Mouse (Mus musculus): ENCODE results near the gene Coch.

DNA sequence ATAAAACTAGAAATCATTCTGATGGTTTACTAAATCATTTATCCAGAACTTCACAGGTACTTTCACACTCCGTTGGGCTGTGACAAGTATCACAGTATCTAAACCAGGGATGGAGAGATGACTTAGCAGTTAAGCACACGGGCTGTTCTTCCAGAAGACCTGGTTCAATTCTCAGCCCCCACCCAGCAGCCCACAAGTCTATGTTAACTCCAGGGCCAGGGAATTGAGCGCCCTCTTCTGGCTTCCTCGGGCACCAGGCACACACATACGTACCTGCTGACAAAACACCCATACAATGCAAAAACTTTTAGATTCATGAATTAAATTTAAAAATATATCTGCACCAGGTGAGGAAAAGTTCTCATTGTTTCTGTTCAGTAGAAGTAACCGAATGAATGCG, 23.2 kb upstream of the Coch start:
- TF ChIP-seq CTCF (IDR thresholded peaks at IDR 0.05; ENCODE audit: control insufficient read depth, insufficient read depth, insufficient read length) (no peak), MYOG (IDR thresholded peaks at IDR 0.05; ENCODE audit: control insufficient read depth, extremely low read depth, insufficient read length) (no peak), MAX (IDR thresholded peaks at IDR 0.05) (no peak), FOSL1 (IDR thresholded peaks at IDR 0.05; ENCODE audit: insufficient read depth, low read length, poor library complexity, severe bottlenecking) (no peak), USF1 (IDR thresholded peaks at IDR 0.05; ENCODE audit: low read depth) (no peak), CEBPB (IDR thresholded peaks at IDR 0.05; ENCODE audit: low read depth) (no peak)

All from C2C12 (cell line).